Comparison of ENCODE assay signal across 8 mouse cellular contexts in genomic region chr7:139273397-139273719, GRCm38 (mm10). TPM values are rescaled to one million over a fixed set of nuclear protein-coding genes. Genes with fewer than 3 reads are reported as not detected.
DNase-seq lines count a peak whose midpoint lies in the region; ATAC-seq and TF ChIP-seq lines count a peak whose summit lies in the region.

No protein-coding gene starts in this region.

- WGBS in forebrain, embryonic 15.5 days: 70% methylated on average over 2 of the region's 2 CpGs
- WGBS in forebrain, embryonic 16.5 days: 84% methylated on average over 2 of the region's 2 CpGs
- 13% methylated on average over 2 of the region's 2 CpGs for WGBS in intestine, embryonic 15.5 days
- WGBS in liver, postnatal 0 days (ENCODE audit: insufficient replicate concordance): 6% methylated on average over 2 of the region's 2 CpGs
- WGBS in forebrain, embryonic 12.5 days: 82% methylated on average over 2 of the region's 2 CpGs
- 77% methylated on average over 2 of the region's 2 CpGs for WGBS in forebrain, embryonic 13.5 days

- H3K27ac ChIP-seq in forebrain, embryonic 15.5 days (replicated peaks): no peak overlapping the region
- H3K27ac ChIP-seq in forebrain, embryonic 16.5 days (ENCODE audit: low read length): no peak overlapping the region
- peak overlapping the region; percentile 86 for H3K27ac ChIP-seq in gastrocnemius, adult 2 months
- peak overlapping the region; percentile 78 for H3K27ac ChIP-seq in intestine, embryonic 15.5 days
- H3K27ac ChIP-seq in liver, postnatal 0 days (ENCODE audit: low read depth): peak overlapping the region; percentile 29; the same call in 1 of the 2 replicates
- H3K27ac ChIP-seq in forebrain, embryonic 12.5 days: no peak overlapping the region
- no peak overlapping the region for H3K27ac ChIP-seq in forebrain, embryonic 13.5 days

- no peaks in the 10 kb centered on the region for H3K27me3 ChIP-seq in forebrain, embryonic 15.5 days
- H3K27me3 ChIP-seq in forebrain, embryonic 16.5 days (replicated peaks; ENCODE audit: control insufficient read depth, insufficient read depth, low read length): no peaks in the 10 kb centered on the region
- no peaks in the 10 kb centered on the region for H3K27me3 ChIP-seq in intestine, embryonic 15.5 days (replicated peaks)
- H3K27me3 ChIP-seq in liver, postnatal 0 days (ENCODE audit: insufficient read depth, low read length): no peaks in the 10 kb centered on the region
- H3K27me3 ChIP-seq in forebrain, embryonic 12.5 days: no peaks in the 10 kb centered on the region
- no peaks in the 10 kb centered on the region for H3K27me3 ChIP-seq in forebrain, embryonic 13.5 days

- TF ChIP-seq EP300 in liver, postnatal 0 days (IDR thresholded peaks at IDR 0.05; ENCODE audit: low read depth): no peak

- H3K9me3 ChIP-seq in forebrain, embryonic 15.5 days: no peaks in the 10 kb centered on the region
- H3K9me3 ChIP-seq in forebrain, embryonic 16.5 days (ENCODE audit: control insufficient read depth, low read length): no peaks in the 10 kb centered on the region
- no peaks in the 10 kb centered on the region for H3K9me3 ChIP-seq in intestine, embryonic 15.5 days
- no peaks in the 10 kb centered on the region for H3K9me3 ChIP-seq in liver, postnatal 0 days (ENCODE audit: low read length)
- no peaks in the 10 kb centered on the region for H3K9me3 ChIP-seq in forebrain, embryonic 12.5 days
- no peaks in the 10 kb centered on the region for H3K9me3 ChIP-seq in forebrain, embryonic 13.5 days (replicated peaks)

- 0 out of 2 replicates have a peak, but pooled peaks have one; percentile 46 for ATAC-seq in forebrain, embryonic 15.5 days (replicated peaks)
- ATAC-seq in forebrain, embryonic 16.5 days: no peak
- peak; percentile 73 for ATAC-seq in intestine, embryonic 15.5 days
- ATAC-seq in liver, postnatal 0 days: peak; percentile 55; the same call in 1 of the 2 replicates
- ATAC-seq in monocyte, adult 5-6 weeks (replicated peaks; ENCODE audit: insufficient number of reproducible peaks, low FRiP score, low TSS enrichment, poor library complexity, severe bottlenecking): no peak
- ATAC-seq in forebrain, embryonic 12.5 days (ENCODE audit: low FRiP score): no peak
- ATAC-seq in forebrain, embryonic 13.5 days: no peak

- TF ChIP-seq CTCF in gastrocnemius, adult 2 months (IDR thresholded peaks at IDR 0.05): no peak
- no peak for TF ChIP-seq CTCF in liver, postnatal 0 days (IDR thresholded peaks at IDR 0.05; ENCODE audit: low read depth)

- H3K36me3 ChIP-seq in forebrain, embryonic 15.5 days: no peaks in the 10 kb centered on the region
- no peaks in the 10 kb centered on the region for H3K36me3 ChIP-seq in forebrain, embryonic 16.5 days (ENCODE audit: control insufficient read depth, insufficient read depth)
- no peaks in the 10 kb centered on the region for H3K36me3 ChIP-seq in intestine, embryonic 15.5 days
- H3K36me3 ChIP-seq in liver, postnatal 0 days (replicated peaks; ENCODE audit: insufficient read depth, low read length): no peaks in the 10 kb centered on the region
- no peaks in the 10 kb centered on the region for H3K36me3 ChIP-seq in forebrain, embryonic 12.5 days (replicated peaks)
- H3K36me3 ChIP-seq in forebrain, embryonic 13.5 days (ENCODE audit: poor library complexity, severe bottlenecking): no peaks in the 10 kb centered on the region

- DNase-seq in gastrocnemius, adult 2 months: peak; percentile 77
- no peak for DNase-seq in liver, postnatal 0 days

- H3K4me3 ChIP-seq in forebrain, embryonic 15.5 days: no peak overlapping the region
- no peak overlapping the region for H3K4me3 ChIP-seq in forebrain, embryonic 16.5 days (replicated peaks; ENCODE audit: low read length)
- H3K4me3 ChIP-seq in gastrocnemius, adult 2 months: peak overlapping the region; percentile 30
- no peak overlapping the region for H3K4me3 ChIP-seq in intestine, embryonic 15.5 days (replicated peaks)
- H3K4me3 ChIP-seq in liver, postnatal 0 days (ENCODE audit: low read depth, low read length): no peak overlapping the region
- no peak overlapping the region for H3K4me3 ChIP-seq in forebrain, embryonic 12.5 days (replicated peaks)
- no peak overlapping the region for H3K4me3 ChIP-seq in forebrain, embryonic 13.5 days

- no peak overlapping the region for H3K4me2 ChIP-seq in forebrain, embryonic 15.5 days (replicated peaks)
- H3K4me2 ChIP-seq in forebrain, embryonic 16.5 days (ENCODE audit: low read length): no peak overlapping the region
- H3K4me2 ChIP-seq in intestine, embryonic 15.5 days (replicated peaks): 0 out of 2 replicates have a peak overlapping the region, but pooled peaks have one; percentile 18
- no peak overlapping the region for H3K4me2 ChIP-seq in liver, postnatal 0 days (ENCODE audit: low read depth, low read length)
- no peak overlapping the region for H3K4me2 ChIP-seq in forebrain, embryonic 12.5 days
- no peak overlapping the region for H3K4me2 ChIP-seq in forebrain, embryonic 13.5 days

- intact Hi-C loops in gastrocnemius, adult 2 months (cut with DNase I): no loop called here

- peaks cover 24% of the 10 kb centered on the region for H3K4me1 ChIP-seq in forebrain, embryonic 15.5 days
- peaks cover 31% of the 10 kb centered on the region for H3K4me1 ChIP-seq in forebrain, embryonic 16.5 days (replicated peaks; ENCODE audit: control insufficient read depth, insufficient read depth, low read length)
- peaks cover 35% of the 10 kb centered on the region for H3K4me1 ChIP-seq in intestine, embryonic 15.5 days (replicated peaks)
- H3K4me1 ChIP-seq in liver, postnatal 0 days (ENCODE audit: insufficient read depth): peaks cover 17% of the 10 kb centered on the region
- no peaks in the 10 kb centered on the region for H3K4me1 ChIP-seq in forebrain, embryonic 12.5 days
- peaks cover 31% of the 10 kb centered on the region for H3K4me1 ChIP-seq in forebrain, embryonic 13.5 days

- no peak overlapping the region for H3K9ac ChIP-seq in forebrain, embryonic 15.5 days (replicated peaks)
- no peak overlapping the region for H3K9ac ChIP-seq in forebrain, embryonic 16.5 days (replicated peaks; ENCODE audit: low read depth, low read length)
- no peak overlapping the region for H3K9ac ChIP-seq in intestine, embryonic 15.5 days
- no peak overlapping the region for H3K9ac ChIP-seq in liver, postnatal 0 days (replicated peaks)
- H3K9ac ChIP-seq in forebrain, embryonic 12.5 days: no peak overlapping the region
- H3K9ac ChIP-seq in forebrain, embryonic 13.5 days: no peak overlapping the region

RNA-seq across cellular contexts. Expression of gene Pwwp2b, which starts 25.1 kb away (rescaled TPM):
- 5.1 and 5.9 TPM in 2 replicates for polyA plus RNA-seq in forebrain, embryonic 15.5 days (2015; fragmentation: Nextera tagmentation; extraction: Ambion mirVana)
- polyA plus RNA-seq in forebrain, embryonic 16.5 days (2015; fragmentation: Nextera tagmentation; extraction: Ambion mirVana): 5.9 and 7.7 TPM in 2 replicates
- total RNA-seq in gastrocnemius, adult 2 months (2021): 1 to 10 TPM; 3.0 to 7.4 TPM
- polyA plus RNA-seq in intestine, embryonic 15.5 days (2015; fragmentation: Nextera tagmentation; extraction: Ambion mirVana): 20.3 and 21.4 TPM in 2 replicates
- polyA plus RNA-seq in liver, postnatal 0 days (2015; fragmentation: Nextera tagmentation; extraction: Ambion mirVana): 1.3 and 1.5 TPM in 2 replicates
- 1.4 to 4.4 TPM (median 2.5 TPM) in 3 replicates for total RNA-seq in monocyte, adult 5-6 weeks (2017)
- polyA plus RNA-seq in forebrain, embryonic 12.5 days (2016; fragmentation: Nextera tagmentation; extraction: Ambion mirVana): 4.0 and 4.8 TPM in 2 replicates
- polyA plus RNA-seq in forebrain, embryonic 13.5 days (2015; fragmentation: Nextera tagmentation; extraction: Ambion mirVana): 4.5 and 4.7 TPM in 2 replicates

Comparison
In these comparisons a context has a peak if more than half of its experiments do, and no peak if none do; other contexts are left out.
1. ATAC-seq: peak in forebrain, embryonic 15.5 days (single experiment), intestine, embryonic 15.5 days (single experiment) and liver, postnatal 0 days (single experiment); none in forebrain, embryonic 16.5 days (single experiment), monocyte, adult 5-6 weeks (single experiment), forebrain, embryonic 12.5 days (single experiment) and forebrain, embryonic 13.5 days (single experiment).
2. H3K27ac ChIP-seq: peak in gastrocnemius, adult 2 months (single experiment), intestine, embryonic 15.5 days (single experiment) and liver, postnatal 0 days (single experiment); none in forebrain, embryonic 15.5 days (single experiment), forebrain, embryonic 16.5 days (single experiment), forebrain, embryonic 12.5 days (single experiment) and forebrain, embryonic 13.5 days (single experiment).